Mouse (Mus musculus) frontal cortex, postnatal 25 days (tissue): Measurements from ENCODE around the gene Col17a1.
A peak's percentile ranks its signal among the peaks of the same experiment; 100 is the strongest.

Experiments used
- DNase-seq, 2 experiments: peaks; one replicate each; pipeline ENCODE4 v3.0.0; 2022; ENCODE audit warnings: low spot score in 2 of 2

Col17a1 gene

GRCm38 (mm10) chr19:47667601-47668000 lies 24.3 kb downstream of the Col17a1 start:
- DNase-seq, result no peak

GRCm38 (mm10) chr19:47659765-47660408 lies 32.0 kb downstream of the Col17a1 start:
- DNase-seq, result no peak

- DNase-seq, result peak; percentile 24 to 51
Measured at GRCm38 (mm10) chr19:47658914-47659535, 32.9 kb downstream of the Col17a1 start.

- DNase-seq, result no peak
Measured at GRCm38 (mm10) chr19:47654896-47655295, 37.0 kb downstream of the Col17a1 start.

- DNase-seq, result no peak
Measured at GRCm38 (mm10) chr19:47653173-47653572, 38.7 kb downstream of the Col17a1 start.

DNA sequence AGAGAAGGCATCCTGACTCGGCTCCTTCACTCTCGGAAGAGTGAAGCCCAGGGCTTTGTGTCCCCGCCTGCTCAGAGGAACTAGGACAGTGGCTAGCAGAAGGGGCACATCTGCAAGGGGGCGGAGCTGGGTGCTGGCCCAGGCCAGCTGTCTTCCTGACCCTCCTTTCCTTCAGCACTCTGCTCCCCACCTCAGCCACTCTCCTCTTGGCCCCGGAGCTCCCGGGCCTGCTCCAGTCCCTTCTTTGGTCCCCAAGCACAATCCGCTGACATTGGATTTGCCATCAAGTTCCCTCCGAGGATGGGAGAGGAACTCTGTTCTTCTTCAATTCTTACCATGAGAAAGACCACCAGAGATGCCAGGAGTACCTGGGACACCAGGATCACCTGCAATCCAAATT lies 39.6 kb downstream of the Col17a1 start:
- DNase-seq, result no peak

DNA sequence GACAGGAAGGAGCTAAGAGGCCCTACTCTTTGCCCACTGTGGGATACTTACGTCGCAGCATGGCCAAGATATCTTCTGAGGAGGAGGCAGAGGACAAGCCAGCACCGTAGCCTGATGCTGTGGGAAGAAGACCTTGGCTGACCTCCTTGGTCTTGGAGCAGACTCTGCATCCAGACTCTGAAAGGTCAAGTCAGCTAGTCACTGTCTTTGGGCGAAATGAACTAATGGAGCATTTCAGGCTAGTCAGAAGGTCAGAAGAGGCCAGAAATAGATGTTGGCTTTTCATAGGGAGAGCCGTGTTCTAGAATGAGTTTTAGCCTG lies 40.8 kb downstream of the Col17a1 start:
- DNase-seq, result no peak

DNA sequence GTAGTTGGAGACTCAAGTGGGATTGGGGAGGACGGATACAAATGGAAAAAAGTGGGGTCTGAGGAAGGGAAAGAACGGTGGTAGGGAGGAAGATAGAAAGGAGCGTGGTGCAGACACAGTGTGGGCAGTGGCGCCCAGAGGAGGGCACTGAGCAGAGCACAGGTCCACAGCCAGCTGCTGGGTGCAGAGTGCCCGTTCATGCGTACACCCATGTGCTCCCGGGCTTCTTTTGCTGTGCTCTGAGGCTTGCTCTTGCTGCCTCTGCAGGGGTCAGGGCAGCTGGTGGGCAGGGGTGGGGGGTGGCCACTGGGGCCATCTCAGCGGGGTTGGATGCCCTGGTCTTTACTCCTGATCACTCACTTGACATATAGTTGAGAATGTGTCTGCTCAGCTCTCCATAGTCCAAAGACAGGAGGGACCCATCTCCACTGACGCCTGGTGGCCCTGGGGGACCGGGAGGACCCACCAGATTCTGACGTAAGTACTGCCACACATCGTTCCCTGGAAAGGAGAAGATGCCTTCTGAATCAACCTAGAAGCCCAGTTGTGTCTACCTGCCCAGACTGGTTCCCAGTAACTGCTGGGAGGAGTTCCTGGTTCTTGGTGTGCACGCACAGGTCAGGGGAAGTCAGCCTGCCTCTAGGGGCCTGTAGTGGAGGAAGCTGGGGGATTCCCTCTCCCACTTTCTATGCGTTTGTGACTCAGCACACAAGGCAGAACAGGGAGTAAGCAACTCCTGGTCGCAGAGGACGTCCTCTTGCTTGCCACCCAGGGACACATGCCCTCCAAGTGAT lies 41.3 kb downstream of the Col17a1 start:
- no peak for DNase-seq

DNA sequence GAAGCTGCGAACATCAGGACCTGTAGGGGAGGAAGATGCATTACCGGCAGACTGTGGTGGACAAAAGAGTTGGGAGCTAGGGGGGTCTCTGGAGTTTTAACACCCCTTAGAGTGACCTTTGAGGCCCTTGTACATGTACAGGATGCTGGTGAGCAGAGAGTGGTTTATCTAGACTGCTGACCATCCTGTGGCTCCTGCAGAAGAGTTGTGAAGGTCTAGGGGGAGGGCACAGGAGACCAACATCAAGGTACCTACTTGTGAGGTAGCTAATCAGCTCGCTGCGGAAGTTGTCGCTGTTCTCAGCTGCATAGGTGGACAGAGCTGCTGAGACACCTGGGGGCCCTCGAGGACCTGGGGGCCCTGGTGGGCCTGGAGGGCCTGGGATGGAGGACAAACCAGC lies 42.8 kb downstream of the Col17a1 start:
- no peak for DNase-seq

- no peak for DNase-seq
Measured at GRCm38 (mm10) chr19:47646508-47647120, 45.3 kb downstream of the Col17a1 start.

DNA sequence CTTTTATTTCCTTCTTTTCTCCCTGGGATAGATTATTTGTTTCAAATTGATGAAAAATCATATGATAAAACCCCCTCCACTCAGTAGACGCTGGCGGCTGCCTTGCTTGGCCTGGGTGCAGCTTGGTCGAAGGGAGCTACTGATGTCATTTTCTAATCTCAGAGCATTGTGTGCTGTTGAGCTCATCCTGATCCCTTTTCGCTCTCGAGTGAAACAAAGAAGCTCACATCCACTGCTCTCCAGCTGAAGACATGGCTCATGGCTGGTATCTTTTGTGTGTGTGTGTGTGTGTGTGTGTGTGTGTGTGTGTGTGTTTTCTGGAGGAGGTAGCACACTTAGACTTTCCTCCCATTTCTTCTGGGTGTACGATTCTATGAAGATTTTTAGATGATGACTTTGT lies 46.3 kb downstream of the Col17a1 start:
- no peak for DNase-seq

DNA sequence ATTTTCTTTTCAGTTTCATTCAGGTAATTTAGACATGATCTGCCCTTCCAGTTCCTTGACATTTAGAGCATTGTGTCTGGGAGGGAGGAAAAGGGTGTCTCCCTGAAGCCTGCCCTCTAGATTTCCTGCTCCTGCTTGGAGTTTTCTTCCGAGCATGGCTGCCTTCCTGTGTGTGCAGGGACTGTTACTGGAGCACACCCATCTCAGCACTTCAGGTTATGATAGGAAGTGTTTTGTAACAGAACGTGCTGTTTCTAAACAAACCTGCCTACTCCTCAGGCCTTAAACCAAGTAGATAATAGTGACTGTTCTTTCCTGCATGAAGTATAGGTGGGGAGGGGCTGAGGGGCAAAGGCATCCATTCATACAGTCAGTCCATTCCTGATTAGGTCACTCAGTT lies 48.0 kb downstream of the Col17a1 start:
- DNase-seq, result no peak

DNA sequence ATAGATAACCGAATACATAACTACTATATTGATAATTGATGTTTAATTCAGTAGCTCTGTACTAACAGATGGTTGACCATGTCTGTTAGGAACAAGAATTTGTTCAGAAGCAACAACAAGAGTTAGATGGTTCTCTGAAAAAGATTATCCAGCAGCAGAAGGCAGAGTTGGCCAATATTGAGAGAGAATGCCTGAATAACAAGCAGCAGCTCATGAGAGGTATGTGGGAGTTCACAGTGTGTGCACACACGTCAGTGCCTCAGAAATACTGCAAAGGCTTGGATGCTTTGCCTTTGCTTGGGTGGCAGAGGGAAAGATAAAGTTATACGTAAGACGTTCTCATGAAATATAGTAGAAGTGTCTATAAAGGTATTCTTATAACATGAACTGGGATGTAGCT lies 56.5 kb downstream of the Col17a1 start:
- DNase-seq, result no peak

- DNase-seq, result no peak
Measured at GRCm38 (mm10) chr19:47631799-47632198, 60.1 kb downstream of the Col17a1 start.

- no peak for DNase-seq
Measured at GRCm38 (mm10) chr19:47630381-47630780, 61.5 kb downstream of the Col17a1 start.

DNA sequence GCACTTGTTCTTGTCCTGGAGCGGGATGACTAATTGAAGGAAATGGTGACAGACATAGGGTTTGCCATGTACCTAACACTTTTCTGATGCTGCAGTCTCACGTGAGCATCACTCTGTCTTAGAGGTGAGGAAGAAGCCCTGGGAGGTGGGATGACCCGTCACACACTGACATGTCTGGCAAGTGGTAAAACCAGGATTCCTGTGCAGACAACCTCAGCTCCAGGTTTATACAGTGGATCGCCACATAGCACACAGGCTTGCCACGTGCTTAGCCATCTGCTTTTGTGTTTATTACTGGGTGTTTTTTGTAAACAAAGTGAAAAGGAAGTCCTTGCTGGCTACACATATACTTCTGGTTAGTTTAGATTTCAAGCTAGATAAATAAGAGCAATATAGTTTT lies 62.8 kb downstream of the Col17a1 start:
- DNase-seq, result no peak

- DNase-seq, result no peak
Measured at GRCm38 (mm10) chr19:47627450-47627849, 64.4 kb downstream of the Col17a1 start.

- no peak for DNase-seq
Measured at GRCm38 (mm10) chr19:47624940-47625711, 66.8 kb downstream of the Col17a1 start.

DNA sequence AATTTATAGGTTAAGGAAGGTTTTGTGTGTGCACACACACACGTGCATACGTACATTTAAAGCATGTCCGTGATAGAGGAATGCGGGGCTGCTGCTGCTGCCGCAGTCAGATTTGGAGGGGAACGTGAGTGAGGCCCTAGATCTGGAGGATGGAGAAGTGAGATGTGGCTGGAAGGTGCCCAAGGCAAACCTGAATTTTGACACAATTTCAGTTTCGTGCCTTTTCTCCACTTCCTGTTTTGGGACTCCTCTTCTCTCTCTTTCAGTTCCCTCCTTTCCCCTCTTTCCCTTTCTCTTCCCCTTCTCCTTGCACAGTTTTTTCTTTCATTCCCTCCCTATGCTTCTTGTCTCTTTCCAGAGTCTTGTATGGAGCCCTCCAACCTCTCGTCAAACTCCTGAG lies 70.4 kb downstream of the Col17a1 start:
- no peak for DNase-seq

GRCm38 (mm10) chr19:47613442-47613841 lies 78.5 kb downstream of the Col17a1 start:
- DNase-seq, result no peak

DNA sequence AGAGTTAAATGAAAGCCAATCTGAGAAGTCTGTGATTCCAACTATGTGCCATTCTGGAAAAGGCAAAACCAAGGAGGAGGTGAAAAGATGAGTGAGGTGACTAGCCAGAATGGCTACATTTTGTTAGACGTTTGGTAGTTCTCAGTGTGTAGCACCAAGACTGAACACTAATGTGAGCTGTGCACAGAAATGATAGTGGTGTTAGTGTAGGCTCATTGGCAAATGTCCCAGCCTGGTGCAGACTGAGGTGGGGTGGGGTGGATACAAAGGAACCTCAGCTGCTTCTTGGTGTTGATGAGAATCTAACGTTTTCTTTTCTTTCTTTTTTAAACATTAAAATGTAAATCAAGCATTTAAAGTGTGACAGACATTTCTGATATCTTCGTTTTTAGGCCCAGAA lies 83.4 kb downstream of the Col17a1 start:
- DNase-seq, result no peak
